24 mouse cellular contexts compared by ENCODE assay signal in genomic region chr6:28615966-28616365, GRCm38 (mm10).
DNase-seq lines count a peak whose midpoint lies in the region; ATAC-seq and TF ChIP-seq lines count a peak whose summit lies in the region.
"Had no signal": no experiment of that assay in that cellular context is flagged by ENCODE, and none has a peak within 500 bp of the region (broad histone marks: within the 10 kb centered on the region; RNA-seq: fewer than 3 reads in every experiment).

No protein-coding gene starts in this region.

- 0 out of 2 replicates have a peak overlapping the region, but pooled peaks have one; percentile 53 for H3K27ac ChIP-seq in limb, embryonic 12.5 days
- no peak overlapping the region for H3K27ac ChIP-seq in limb, embryonic 10.5 days
- H3K27ac ChIP-seq in forebrain, postnatal 0 days (ENCODE audit: low read depth, low read length) = peak overlapping the region; percentile 79
- H3K27ac ChIP-seq in midbrain, embryonic 13.5 days = no peak overlapping the region
- H3K27ac ChIP-seq: hindbrain, embryonic 14.5 days; intestine, embryonic 15.5 days; limb, embryonic 13.5 days; liver, embryonic 14.5 days; lung, embryonic 15.5 days; macrophage; midbrain, embryonic 10.5 days; stomach, postnatal 0 days had no signal

- 56% methylated on average over 3 of the region's 3 CpGs for WGBS in limb, embryonic 12.5 days
- 77% methylated on average over 3 of the region's 3 CpGs for WGBS in limb, embryonic 10.5 days
- 32% methylated on average over 3 of the region's 3 CpGs for WGBS in forebrain, postnatal 0 days
- WGBS in midbrain, embryonic 13.5 days = 45% methylated on average over 3 of the region's 3 CpGs

- H3K27me3 ChIP-seq in limb, embryonic 12.5 days = no peaks in the 10 kb centered on the region
- no peaks in the 10 kb centered on the region for H3K27me3 ChIP-seq in limb, embryonic 10.5 days (ENCODE audit: low read depth, poor library complexity, severe bottlenecking)
- no peaks in the 10 kb centered on the region for H3K27me3 ChIP-seq in forebrain, postnatal 0 days (ENCODE audit: insufficient read depth, low read length)
- no peaks in the 10 kb centered on the region for H3K27me3 ChIP-seq in midbrain, embryonic 13.5 days
- H3K27me3 ChIP-seq: heart, embryonic 12.5 days; intestine, embryonic 15.5 days; limb, embryonic 13.5 days; lung, embryonic 15.5 days had no signal

- no peaks in the 10 kb centered on the region for H3K9me3 ChIP-seq in limb, embryonic 12.5 days
- no peaks in the 10 kb centered on the region for H3K9me3 ChIP-seq in limb, embryonic 10.5 days (replicated peaks)
- H3K9me3 ChIP-seq in forebrain, postnatal 0 days (ENCODE audit: low read length) = no peaks in the 10 kb centered on the region
- no peaks in the 10 kb centered on the region for H3K9me3 ChIP-seq in midbrain, embryonic 13.5 days
- H3K9me3 ChIP-seq: heart, embryonic 12.5 days; intestine, embryonic 15.5 days; limb, embryonic 13.5 days; lung, embryonic 15.5 days; midbrain, embryonic 10.5 days had no signal

- H3K4me1 ChIP-seq in limb, embryonic 12.5 days (replicated peaks) = peaks cover 26% of the 10 kb centered on the region
- 0 out of 2 replicates have a peak, but pooled peaks cover 2% of the 10 kb centered on the region for H3K4me1 ChIP-seq in limb, embryonic 10.5 days
- H3K4me1 ChIP-seq in forebrain, postnatal 0 days (ENCODE audit: insufficient read depth) = peaks cover 11% of the 10 kb centered on the region
- peaks cover 25% of the 10 kb centered on the region for H3K4me1 ChIP-seq in midbrain, embryonic 13.5 days (replicated peaks)

- 0 out of 2 replicates have a peak, but pooled peaks have one; percentile 5 for ATAC-seq in cerebellum, adult (ENCODE audit: insufficient number of reproducible peaks, low FRiP score, low TSS enrichment)
- ATAC-seq in frontal cortex, adult (ENCODE audit: low TSS enrichment) = peak; percentile 36
- no peak for ATAC-seq in limb, embryonic 12.5 days (ENCODE audit: insufficient number of reproducible peaks, insufficient read depth, low FRiP score, low TSS enrichment, low read depth)
- peak; percentile 65 for ATAC-seq in forebrain, postnatal 0 days
- no peak for ATAC-seq in midbrain, embryonic 13.5 days
- ATAC-seq: activated CD4-positive, CD25-positive, alpha-beta regulatory T cell, adult 4 months; intestine, embryonic 15.5 days had no signal

- no peaks in the 10 kb centered on the region for H3K36me3 ChIP-seq in limb, embryonic 12.5 days
- no peaks in the 10 kb centered on the region for H3K36me3 ChIP-seq in limb, embryonic 10.5 days
- no peaks in the 10 kb centered on the region for H3K36me3 ChIP-seq in forebrain, postnatal 0 days (ENCODE audit: insufficient read depth)
- no peaks in the 10 kb centered on the region for H3K36me3 ChIP-seq in midbrain, embryonic 13.5 days
- H3K36me3 ChIP-seq: heart, embryonic 12.5 days; intestine, embryonic 15.5 days; limb, embryonic 13.5 days; lung, embryonic 15.5 days; midbrain, embryonic 10.5 days had no signal

- H3K9ac ChIP-seq in limb, embryonic 12.5 days (replicated peaks) = no peak overlapping the region
- H3K9ac ChIP-seq in forebrain, postnatal 0 days = no peak overlapping the region
- no peak overlapping the region for H3K9ac ChIP-seq in midbrain, embryonic 13.5 days (replicated peaks)
- H3K9ac ChIP-seq: heart, embryonic 12.5 days; hindbrain, embryonic 14.5 days; intestine, embryonic 15.5 days; limb, embryonic 13.5 days; liver, embryonic 14.5 days; lung, embryonic 15.5 days had no signal

- no peak overlapping the region for H3K4me2 ChIP-seq in limb, embryonic 12.5 days
- H3K4me2 ChIP-seq in forebrain, postnatal 0 days (ENCODE audit: low read depth) = no peak overlapping the region
- no peak overlapping the region for H3K4me2 ChIP-seq in midbrain, embryonic 13.5 days (replicated peaks)
- H3K4me2 ChIP-seq: heart, embryonic 12.5 days; hindbrain, embryonic 14.5 days; intestine, embryonic 15.5 days; limb, embryonic 13.5 days; lung, embryonic 15.5 days had no signal

- no peak for TF ChIP-seq CTCF in forebrain, postnatal 0 days (IDR thresholded peaks at IDR 0.05; ENCODE audit: low read depth)

- H3K4me3 ChIP-seq in limb, embryonic 12.5 days (replicated peaks) = no peak overlapping the region
- no peak overlapping the region for H3K4me3 ChIP-seq in limb, embryonic 10.5 days
- H3K4me3 ChIP-seq in forebrain, postnatal 0 days (ENCODE audit: low read depth, low read length) = no peak overlapping the region
- no peak overlapping the region for H3K4me3 ChIP-seq in midbrain, embryonic 13.5 days (replicated peaks)
- H3K4me3 ChIP-seq: heart, embryonic 12.5 days; intestine, embryonic 15.5 days; limb, embryonic 13.5 days; lung, embryonic 15.5 days; midbrain, embryonic 10.5 days had no signal

- DNase-seq in cerebellum, postnatal 10 days = no peak
- DNase-seq in frontal cortex, postnatal 25 days (ENCODE audit: low spot score in 2 of 2) = no peak
- no peak for DNase-seq in limb, embryonic 10.5 days (ENCODE audit: low spot score)
- peak; percentile 53 for DNase-seq in forebrain, postnatal 0 days
- DNase-seq: adrenal gland, postnatal 10 days; embryo, embryonic 11 days; heart, postnatal 14 days; kidney, adult 9 months; kidney, postnatal 36 days; retina, postnatal 1 day had no signal

Comparison
In these comparisons a context has a peak if more than half of its experiments do, and no peak if none do; other contexts are left out.
1. H3K27ac ChIP-seq: peak in limb, embryonic 12.5 days (single experiment) and forebrain, postnatal 0 days (single experiment); none in limb, embryonic 10.5 days (single experiment) and midbrain, embryonic 13.5 days (single experiment).
2. ATAC-seq: peak in cerebellum, adult (single experiment), frontal cortex, adult (single experiment) and forebrain, postnatal 0 days (single experiment); none in limb, embryonic 12.5 days (single experiment) and midbrain, embryonic 13.5 days (single experiment).